Mouse (Mus musculus) hindbrain, embryonic 12.5 days (tissue): ENCODE data around the gene Safb. TPM values are rescaled to one million over a fixed set of nuclear protein-coding genes. Genes with fewer than 3 reads are reported as not detected.
"Not testable (repeated sequence)": the region's sequence is repeated elsewhere in the genome, so short reads cannot be mapped to it uniquely, and the experiment has no call there.

Experiments used
- ATAC-seq: fragments of 200-750 bp; cut with Nextera tagmentation; 2 replicates; pipeline ENCODE4 v1.8.0; 2017; ENCODE audit warnings: moderate TSS enrichment; ENCODE audit not compliant: low FRiP score
- H3K27ac ChIP-seq: fragments of 300-500 bp; sonication (generic); 2 replicates; pipeline ENCODE4 v1.5.1; 2016; ENCODE audit warnings: mild to moderate bottlenecking
- H3K27me3 ChIP-seq: fragments of 300-500 bp; sonication (generic); 2 replicates; pipeline ENCODE4 v1.6.1; 2016; ENCODE audit warnings: mild to moderate bottlenecking
- H3K36me3 ChIP-seq: fragments of 300-500 bp; sonication (generic); 2 replicates; pipeline ENCODE4 v1.6.1; 2016; ENCODE audit warnings: mild to moderate bottlenecking
- H3K4me1 ChIP-seq: fragments of 300-500 bp; sonication (generic); 2 replicates; pipeline ENCODE4 v1.6.1; 2016
- H3K4me2 ChIP-seq: fragments of 300-500 bp; sonication (generic); replicated peaks from 2 replicates; pipeline ENCODE4 v1.6.1; 2016; ENCODE audit warnings: mild to moderate bottlenecking
- H3K4me3 ChIP-seq: fragments of 300-500 bp; sonication (generic); 2 replicates; pipeline ENCODE4 v1.5.1; 2016; ENCODE audit warnings: mild to moderate bottlenecking
- H3K9ac ChIP-seq: fragments of 300-500 bp; sonication (generic); 2 replicates; pipeline ENCODE4 v1.6.1; 2016; ENCODE audit warnings: mild to moderate bottlenecking, moderate library complexity
- H3K9me3 ChIP-seq: fragments of 300-500 bp; sonication (generic); replicated peaks from 2 replicates; pipeline ENCODE4 v1.6.1; 2016; ENCODE audit warnings: mild to moderate bottlenecking
- WGBS: fragments of 180-500 bp; shearing (Covaris S2); methylation state at CpG from one replicate; pipeline ENCODE4 v1.1.7; 2016; 5-methylcytosine and 5-hydroxymethylcytosine counted together
- polyA plus RNA-seq: library from polyadenylated mRNA; unstranded; fragments of >200 nt; fragmentation: Nextera tagmentation; extraction: Ambion mirVana; gene quantifications from 2 replicates; pipeline ENCODE4 v1.2.1, GENCODE M21; 2016

The Safb gene
- polyA plus RNA-seq, 1 experiment from 2014 or later = 161 TPM

- Histone ChIP-seq H3K4me2 (peak overlapping the region; percentile 84), H3K36me3 (peaks cover 46% of the 10 kb centered on the region), H3K4me1 (peaks cover 33% of the 10 kb centered on the region), H3K4me3 (peak overlapping the region; percentile 71), H3K27ac (peak overlapping the region; percentile 91), H3K9ac (peak overlapping the region; percentile 90)
- WGBS = under 1% methylated on average over 26 of the region's 26 CpGs
- ATAC-seq, H3K27me3 ChIP-seq, H3K9me3 ChIP-seq: not testable (repeated sequence)
These were observed 29.3 kb downstream of the Safb start for GRCm38 (mm10) chr17:56613893-56614292.

GRCm38 (mm10) chr17:56614391-56615135 is 29.9 kb downstream of the Safb start:
- Histone ChIP-seq H3K36me3 (peaks cover 52% of the 10 kb centered on the region), H3K4me2 (peak overlapping the region; percentile 84), H3K9ac (peak overlapping the region; percentile 90), H3K27me3 (no peaks in the 10 kb centered on the region), H3K27ac (no peak overlapping the region), H3K4me1 (peaks cover 29% of the 10 kb centered on the region), H3K4me3 (peak overlapping the region; percentile 71), H3K9me3 (no peaks in the 10 kb centered on the region)
- WGBS = 31% methylated on average over 14 of the region's 14 CpGs
- ATAC-seq = no peak

GRCm38 (mm10) chr17:56615136-56615784 is 30.6 kb downstream of the Safb start:
- Histone ChIP-seq H3K9ac (peak overlapping the region; percentile 90), H3K4me2 (peak overlapping the region; percentile 84), H3K9me3 (no peaks in the 10 kb centered on the region), H3K4me3 (peak overlapping the region; percentile 71; the same call in 1 of the 2 replicates), H3K4me1 (peaks cover 27% of the 10 kb centered on the region), H3K36me3 (peaks cover 59% of the 10 kb centered on the region), H3K27me3 (no peaks in the 10 kb centered on the region), H3K27ac (no peak overlapping the region)
- ATAC-seq = no peak
- 92% methylated on average over 11 of the region's 11 CpGs for WGBS

GRCm38 (mm10) chr17:56615792-56616191 is 31.2 kb downstream of the Safb start:
- Histone ChIP-seq H3K4me1 (peaks cover 23% of the 10 kb centered on the region), H3K27me3 (no peaks in the 10 kb centered on the region), H3K9me3 (no peaks in the 10 kb centered on the region), H3K9ac (no peak overlapping the region), H3K36me3 (peaks cover 65% of the 10 kb centered on the region), H3K4me2 (no peak overlapping the region), H3K4me3 (0 out of 2 replicates have a peak overlapping the region, but pooled peaks have one; percentile 71), H3K27ac (no peak overlapping the region)
- 94% methylated on average over 4 of the region's 4 CpGs for WGBS
- ATAC-seq = no peak

- ATAC-seq = no peak
- Histone ChIP-seq H3K9me3 (no peaks in the 10 kb centered on the region), H3K27me3 (no peaks in the 10 kb centered on the region), H3K27ac (no peak overlapping the region), H3K4me3 (no peak overlapping the region), H3K4me1 (peaks cover 22% of the 10 kb centered on the region), H3K9ac (no peak overlapping the region), H3K36me3 (peaks cover 72% of the 10 kb centered on the region), H3K4me2 (no peak overlapping the region)
- 80% methylated on average over 3 of the region's 3 CpGs for WGBS
These were observed 32.1 kb downstream of the Safb start for GRCm38 (mm10) chr17:56616725-56617124.

GRCm38 (mm10) chr17:56617628-56618027 is 33.0 kb downstream of the Safb start:
- Histone ChIP-seq H3K27me3 (no peaks in the 10 kb centered on the region), H3K9ac (no peak overlapping the region), H3K4me1 (peaks cover 17% of the 10 kb centered on the region), H3K4me3 (no peak overlapping the region), H3K27ac (no peak overlapping the region), H3K9me3 (no peaks in the 10 kb centered on the region), H3K4me2 (no peak overlapping the region), H3K36me3 (peaks cover 81% of the 10 kb centered on the region)
- WGBS = 95% methylated on average over 8 of the region's 8 CpGs
- ATAC-seq = no peak

- Histone ChIP-seq H3K4me3 (no peak overlapping the region), H3K4me2 (peak overlapping the region; percentile 87; the same call in 1 of the 2 replicates), H3K27ac (no peak overlapping the region), H3K36me3 (peaks cover 35% of the 10 kb centered on the region), H3K9me3 (no peaks in the 10 kb centered on the region), H3K4me1 (peaks cover 18% of the 10 kb centered on the region), H3K9ac (no peak overlapping the region), H3K27me3 (no peaks in the 10 kb centered on the region)
- WGBS = 88% methylated on average over 3 of the region's 3 CpGs
- ATAC-seq = no peak
These were observed 40.9 kb downstream of the Safb start for GRCm38 (mm10) chr17:56625495-56625894.

- ATAC-seq = no peak
- Histone ChIP-seq H3K4me3 (peak overlapping the region; percentile 95), H3K4me1 (peaks cover 18% of the 10 kb centered on the region), H3K9ac (peak overlapping the region; percentile 93), H3K27ac (peak overlapping the region; percentile 48; the same call in 1 of the 2 replicates), H3K27me3 (no peaks in the 10 kb centered on the region), H3K4me2 (peak overlapping the region; percentile 87), H3K9me3 (no peaks in the 10 kb centered on the region), H3K36me3 (peaks cover 29% of the 10 kb centered on the region)
- WGBS = under 1% methylated on average over 32 of the region's 32 CpGs
These were observed 41.6 kb downstream of the Safb start for GRCm38 (mm10) chr17:56626260-56626659.

- Histone ChIP-seq H3K4me2 (peak within 1 kb of the TSS; percentile 87), H3K9ac (peak within 1 kb of the TSS; percentile 93), H3K4me3 (peak within 1 kb of the TSS; percentile 95), H3K9me3 (no peaks in the 10 kb centered on the region), H3K27me3 (no peaks in the 10 kb centered on the region), H3K4me1 (peaks cover 18% of the 10 kb centered on the region), H3K27ac (peak within 1 kb of the TSS; percentile 48), H3K36me3 (peaks cover 23% of the 10 kb centered on the region)
- WGBS = under 1% methylated on average over 51 of the region's 51 CpGs
- ATAC-seq = peak; percentile 92
These were observed 42.3 kb downstream of the Safb start, which contains the start of gene Lonp1 for GRCm38 (mm10) chr17:56626754-56627470. Gene Lonp1 (minus strand): TSS chr17:56626887.

GRCm38 (mm10) chr17:56627530-56628277 is 43.1 kb downstream of the Safb start, which contains the start of gene Catsperd:
Gene Catsperd (plus strand): TSS chr17:56628143.
- ATAC-seq = peak; percentile 49

More at GRCm38 (mm10) chr17:56627530-56628277, 43.1 kb downstream of the Safb start, which contains the start of gene Catsperd:
- Histone ChIP-seq H3K4me3 (peak within 1 kb of the TSS; percentile 95), H3K36me3 (peaks cover 15% of the 10 kb centered on the region; the same call in 1 of the 2 replicates), H3K4me1 (peaks cover 18% of the 10 kb centered on the region), H3K27ac (peak within 1 kb of the TSS; percentile 48), H3K9ac (peak within 1 kb of the TSS; percentile 49), H3K9me3 (no peaks in the 10 kb centered on the region), H3K27me3 (no peaks in the 10 kb centered on the region), H3K4me2 (peak within 1 kb of the TSS; percentile 87)
- WGBS = 9% methylated on average over 26 of the region's 26 CpGs
